Mouse (Mus musculus): ENCODE data around the gene Armh1.
"Not testable (repeated sequence)": the region's sequence is repeated elsewhere in the genome, so short reads cannot be mapped to it uniquely, and the experiment has no call there.

Gene Armh1

DNA sequence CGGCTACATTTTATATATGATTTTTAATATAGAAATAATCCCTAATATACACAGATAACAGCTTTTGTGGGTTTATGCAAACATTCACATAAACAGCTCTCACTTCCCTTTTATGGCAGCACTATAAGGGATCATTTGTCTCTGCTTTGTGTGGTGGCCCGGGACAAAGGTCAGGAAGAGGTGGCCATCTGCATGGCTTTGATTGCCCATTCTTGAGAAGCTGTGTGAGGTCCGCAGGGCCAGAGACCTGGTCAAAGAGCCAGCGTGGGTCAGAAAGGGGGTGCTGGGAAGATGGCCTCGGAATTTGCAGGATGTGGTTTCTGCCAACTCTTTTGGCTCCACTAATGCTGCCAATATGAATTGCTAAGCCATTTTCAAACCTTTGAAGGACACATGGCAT lies 28.9 kb downstream of the Armh1 start:
- DNase-seq (ENCODE audit: low read depth, low spot score): no peak

- DNase-seq (ENCODE audit: low read depth, low spot score): no peak
Observed at GRCm38 (mm10) chr4:117221836-117222235, 30.1 kb downstream of the Armh1 start.

GRCm38 (mm10) chr4:117220741-117221515 lies 31.0 kb downstream of the Armh1 start:
- DNase-seq (ENCODE audit: low read depth, low spot score): no peak

DNA sequence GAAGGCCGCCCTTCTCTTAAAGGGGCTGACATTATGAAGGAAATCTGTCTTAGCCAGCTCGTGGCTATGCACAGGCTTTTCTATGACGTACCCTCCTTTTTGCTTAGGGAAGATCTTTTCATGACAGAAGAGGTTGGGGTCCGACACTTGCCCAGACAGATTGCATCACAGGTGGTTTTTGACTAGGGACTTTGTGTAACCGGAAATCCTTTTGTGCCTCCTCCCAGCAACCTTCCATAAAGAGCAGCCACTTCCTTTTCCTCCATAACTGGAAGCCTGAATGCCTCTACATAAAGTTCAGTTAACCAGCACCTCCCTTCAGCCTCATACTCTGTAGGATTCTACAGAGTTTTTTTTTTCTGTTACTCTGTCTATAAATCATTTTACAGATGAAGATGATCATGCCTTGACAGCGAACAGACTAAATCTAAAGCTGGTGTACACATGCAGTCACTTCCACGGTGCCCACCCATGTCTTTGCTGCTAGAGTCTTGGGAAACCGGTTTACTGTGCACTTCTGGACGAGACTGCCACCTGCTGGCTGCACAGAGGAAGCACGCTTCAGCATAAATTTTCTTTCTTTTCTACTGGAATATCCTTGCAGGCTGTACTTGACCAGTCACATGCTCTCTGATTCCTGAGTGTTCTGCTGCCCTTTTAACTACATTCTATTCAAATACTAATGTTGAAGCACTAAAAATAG lies 33.3 kb downstream of the Armh1 start:
- peak; percentile 30 for DNase-seq (ENCODE audit: low read depth, low spot score)

- DNase-seq (ENCODE audit: low read depth, low spot score): no peak
Observed at GRCm38 (mm10) chr4:117217029-117217428, 34.9 kb downstream of the Armh1 start.

GRCm38 (mm10) chr4:117214250-117214649 lies 37.7 kb downstream of the Armh1 start:
- DNase-seq (ENCODE audit: low read depth, low spot score): no peak

DNA sequence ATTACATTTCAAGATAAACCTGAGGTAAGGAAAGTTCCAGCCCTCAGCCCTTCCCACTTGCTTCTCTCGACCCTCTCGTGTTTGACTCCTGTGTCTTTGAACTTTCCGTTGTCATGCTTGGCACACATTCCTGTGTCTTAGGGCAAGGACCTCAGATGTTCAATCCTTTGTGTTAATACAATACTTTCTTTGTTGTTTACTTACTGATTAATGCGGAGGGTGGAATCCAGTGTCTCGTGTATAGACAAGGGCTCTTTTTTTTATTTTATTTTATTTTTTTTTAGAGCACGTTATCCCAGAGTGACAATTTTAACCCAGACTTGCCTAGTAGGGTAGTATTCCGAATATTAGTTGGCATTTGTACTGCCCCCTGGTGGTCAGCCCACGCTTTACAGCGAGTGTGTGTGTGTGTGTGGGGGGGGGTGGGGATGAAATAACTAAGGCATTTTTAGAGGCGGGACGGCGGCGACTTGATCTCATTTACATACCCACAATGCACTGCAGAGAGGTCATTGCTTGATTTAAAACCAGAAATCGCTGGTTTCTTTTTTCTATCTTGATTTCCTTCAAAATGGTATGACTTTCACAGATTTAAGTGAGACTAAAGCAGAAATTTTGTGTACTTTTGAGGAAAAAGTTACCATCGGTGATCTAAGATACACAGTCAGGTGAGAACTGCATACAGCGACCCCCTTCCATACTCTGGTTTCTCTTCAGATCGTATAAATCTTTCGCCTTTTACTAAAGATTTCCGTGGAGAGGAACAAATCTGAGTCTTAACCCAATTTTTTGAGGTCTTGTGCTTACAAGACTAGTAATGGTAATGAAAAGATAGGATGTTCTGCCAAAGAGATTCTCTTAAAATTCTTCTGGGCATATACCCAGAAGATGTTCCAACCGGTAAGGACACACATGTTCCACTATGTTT lies 41.5 kb downstream of the Armh1 start:
- DNase-seq (ENCODE audit: low read depth, low spot score): peak; percentile 75

DNA sequence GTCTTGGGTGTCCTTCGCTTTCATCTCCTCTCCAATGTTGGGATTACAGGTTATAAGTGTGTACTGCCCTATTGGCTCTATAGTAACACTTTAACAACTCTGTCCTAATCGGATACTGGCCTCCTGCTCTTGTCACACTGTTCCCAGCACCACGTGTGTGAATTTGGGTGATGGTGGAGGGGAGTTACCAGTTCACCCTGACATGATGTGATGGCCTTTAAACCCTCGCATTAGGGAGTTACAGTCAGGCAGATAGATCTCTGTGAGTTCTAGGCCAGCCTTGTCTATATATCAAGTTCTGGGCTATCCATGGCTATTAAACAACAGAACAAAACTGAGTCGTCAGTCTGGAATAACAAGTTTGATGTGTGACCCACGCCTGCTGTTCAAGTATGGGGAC lies 42.3 kb downstream of the Armh1 start:
- no peak for DNase-seq (ENCODE audit: low read depth, low spot score)

DNA sequence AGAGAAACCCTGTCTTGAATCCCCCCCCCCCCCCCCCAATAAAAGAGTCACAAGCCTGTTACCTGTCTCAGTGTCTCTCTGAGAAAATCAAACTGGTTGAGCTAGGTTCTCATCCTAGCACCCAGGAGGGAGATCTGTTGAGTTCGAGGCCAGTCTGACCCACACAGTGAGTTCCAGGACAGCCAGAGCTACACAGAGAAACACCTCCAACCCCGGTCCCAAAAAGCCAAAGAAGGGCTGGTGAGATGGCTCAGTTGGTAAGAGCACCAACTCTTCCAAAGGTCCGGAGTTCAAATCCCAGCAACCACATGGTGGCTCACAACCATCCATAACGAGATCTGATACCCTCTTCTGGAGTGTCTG lies 49.0 kb downstream of the Armh1 start:
- no peak for DNase-seq (ENCODE audit: low read depth, low spot score)

GRCm38 (mm10) chr4:117202046-117202991 lies 49.6 kb downstream of the Armh1 start:
- DNase-seq (ENCODE audit: low read depth, low spot score): peak; percentile 71

GRCm38 (mm10) chr4:117191804-117192203 lies 60.1 kb downstream of the Armh1 start:
- no peak for DNase-seq (ENCODE audit: low read depth, low spot score)

- DNase-seq (ENCODE audit: low read depth, low spot score): no peak
Observed at GRCm38 (mm10) chr4:117190660-117191059, 61.3 kb downstream of the Armh1 start.

- DNase-seq (ENCODE audit: low read depth, low spot score): peak; percentile 75
Observed at GRCm38 (mm10) chr4:117189856-117190543, 61.9 kb downstream of the Armh1 start.

DNA sequence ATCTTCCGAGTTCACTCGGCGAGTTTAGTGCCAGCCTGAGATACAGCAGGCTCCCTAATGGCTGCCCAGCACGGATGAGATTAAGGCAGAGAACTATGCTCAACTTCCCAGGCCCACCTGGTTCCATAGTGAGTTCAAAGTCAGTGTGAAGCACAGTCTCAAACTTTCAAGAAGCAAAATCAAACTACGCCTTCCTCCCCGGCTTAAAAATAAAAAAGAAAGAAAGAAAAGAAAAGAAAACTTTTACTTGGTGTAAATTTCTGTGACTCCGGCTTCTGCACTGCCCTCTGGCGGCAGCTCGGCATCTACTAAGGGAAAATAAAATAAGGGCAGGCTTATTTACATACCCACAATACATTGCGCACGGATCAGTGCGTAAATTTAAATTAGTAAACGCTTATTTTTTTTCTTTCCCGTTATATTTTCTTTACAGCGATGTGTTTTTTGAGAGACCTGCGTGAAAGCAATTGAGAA lies 62.5 kb downstream of the Armh1 start:
- peak; percentile 85 for DNase-seq (ENCODE audit: low read depth, low spot score)

- no peak for DNase-seq (ENCODE audit: low read depth, low spot score)
Observed at GRCm38 (mm10) chr4:117188969-117189368, 63.0 kb downstream of the Armh1 start.

DNA sequence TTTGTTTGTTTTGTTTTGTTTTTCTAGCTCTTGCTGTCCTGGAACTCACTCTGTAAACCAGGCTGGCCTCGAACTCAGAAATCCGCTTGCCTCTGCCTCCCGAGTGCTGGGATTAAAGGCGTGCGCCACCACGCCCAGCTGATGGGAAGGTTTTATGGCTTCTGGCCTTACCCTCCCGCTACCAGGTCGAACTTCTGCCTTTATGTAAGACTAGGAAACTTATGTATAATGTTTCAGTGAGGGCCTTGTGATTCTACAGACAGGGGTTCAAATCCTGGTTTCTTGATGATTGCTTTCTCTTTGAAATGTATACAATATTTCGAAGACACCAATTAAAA lies 69.2 kb downstream of the Armh1 start:
- DNase-seq (ENCODE audit: low read depth, low spot score): not testable (repeated sequence)

GRCm38 (mm10) chr4:117181863-117182758 lies 69.8 kb downstream of the Armh1 start, which contains the start of gene Kif2c:
TSS of gene Kif2c (minus strand) at chr4:117182639.
- DNase-seq (ENCODE audit: low read depth, low spot score): peak; percentile 84

DNA sequence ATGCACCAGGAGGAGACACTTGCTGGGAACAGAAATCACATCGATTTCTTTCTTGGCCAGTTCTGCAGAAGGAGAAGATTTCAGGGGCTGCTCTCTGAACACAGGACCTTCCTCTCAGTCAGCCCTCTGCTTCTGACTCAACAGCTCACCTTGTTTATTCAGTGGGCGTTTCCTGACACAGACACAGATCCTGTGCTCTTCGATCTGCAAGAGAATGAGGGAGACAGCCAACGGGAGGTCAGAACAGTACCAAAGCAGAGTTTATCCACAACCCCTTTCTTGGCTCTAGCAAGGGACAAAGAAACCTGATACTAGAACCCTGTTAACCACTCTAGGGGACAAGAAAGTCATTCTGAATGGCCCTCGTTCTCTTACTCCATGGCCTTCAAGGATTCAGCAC lies 82.0 kb downstream of the Armh1 start:
- no peak for DNase-seq (ENCODE audit: low read depth, low spot score)
